Mouse (Mus musculus) cerebellum, adult 9-11 months (tissue): ENCODE measurements around the gene B4galnt2.
A peak's percentile ranks its signal among the peaks of the same experiment; 100 is the strongest.
"Not testable (repeated sequence)": the region's sequence is repeated elsewhere in the genome, so short reads cannot be mapped to it uniquely, and the experiment has no call there.

Experiments
- DNase-seq: peaks from one replicate; pipeline ENCODE4 v3.0.0; 2022

Gene B4galnt2

GRCm38 (mm10) chr11:95890462-95891051 lies 24.1 kb downstream of the B4galnt2 start:
- DNase-seq: no peak

- DNase-seq: not testable (repeated sequence)
These were observed 34.8 kb downstream of the B4galnt2 start for GRCm38 (mm10) chr11:95879861-95880260.

GRCm38 (mm10) chr11:95876296-95876695 lies 38.4 kb downstream of the B4galnt2 start:
- no peak for DNase-seq

- no peak for DNase-seq
These were observed 38.9 kb downstream of the B4galnt2 start for GRCm38 (mm10) chr11:95875804-95876203.

GRCm38 (mm10) chr11:95869918-95870470 lies 44.7 kb downstream of the B4galnt2 start:
- DNase-seq: no peak

GRCm38 (mm10) chr11:95869442-95869841 lies 45.2 kb downstream of the B4galnt2 start:
- DNase-seq: no peak

- no peak for DNase-seq
These were observed 53.3 kb downstream of the B4galnt2 start for GRCm38 (mm10) chr11:95861397-95861796.

GRCm38 (mm10) chr11:95860071-95860490 lies 54.6 kb downstream of the B4galnt2 start:
- peak; percentile 20 for DNase-seq

GRCm38 (mm10) chr11:95859468-95859855 lies 55.2 kb downstream of the B4galnt2 start:
- DNase-seq: no peak

- DNase-seq: peak; percentile 98
These were observed 55.9 kb downstream of the B4galnt2 start for GRCm38 (mm10) chr11:95858528-95859467.

- DNase-seq: no peak
These were observed 56.8 kb downstream of the B4galnt2 start for GRCm38 (mm10) chr11:95857716-95858527.

GRCm38 (mm10) chr11:95857306-95857705 lies 57.4 kb downstream of the B4galnt2 start:
- peak; percentile 68 for DNase-seq

GRCm38 (mm10) chr11:95853684-95854083 lies 61.0 kb downstream of the B4galnt2 start:
- peak; percentile 45 for DNase-seq

GRCm38 (mm10) chr11:95850898-95851297 lies 63.8 kb downstream of the B4galnt2 start:
- no peak for DNase-seq

GRCm38 (mm10) chr11:95844935-95845334 lies 69.8 kb downstream of the B4galnt2 start:
- no peak for DNase-seq

- DNase-seq: no peak
These were observed 71.2 kb downstream of the B4galnt2 start for GRCm38 (mm10) chr11:95843421-95843950.

- no peak for DNase-seq
These were observed 71.7 kb downstream of the B4galnt2 start for GRCm38 (mm10) chr11:95842953-95843352.

GRCm38 (mm10) chr11:95842074-95842681 lies 72.5 kb downstream of the B4galnt2 start, which contains the start of gene Abi3:
Gene Abi3, minus strand, starts transcription at chr11:95842476.
- no peak for DNase-seq

GRCm38 (mm10) chr11:95841498-95841830 lies 73.2 kb downstream of the B4galnt2 start:
- no peak for DNase-seq

- DNase-seq: no peak
These were observed 73.8 kb downstream of the B4galnt2 start for GRCm38 (mm10) chr11:95840694-95841497.
